Mouse (Mus musculus) spleen, postnatal 4 days (tissue): ENCODE data around the gene Gm10762.
"Not testable (repeated sequence)": the region's sequence is repeated elsewhere in the genome, so short reads cannot be mapped to it uniquely, and the experiment has no call there.

Source experiments
- DNase-seq, 2 experiments: peaks; one replicate each; pipeline ENCODE4 v3.0.0; 2022; ENCODE audit warnings: low spot score in 2 of 2

Gm10762 gene

GRCm38 (mm10) chr2:128967661-128968441 is at the start of gene Gm10762:
Gene Gm10762 (minus strand): TSS chr2:128967725.
- DNase-seq: peak; percentile 82 to 92

- DNase-seq: not testable (repeated sequence)
Observed at GRCm38 (mm10) chr2:129008867-129009266, 41.3 kb upstream of the Gm10762 start.

GRCm38 (mm10) chr2:129006194-129006749 is 38.7 kb upstream of the Gm10762 start:
- no peak for DNase-seq

GRCm38 (mm10) chr2:129004872-129005271 is 37.3 kb upstream of the Gm10762 start:
- DNase-seq: no peak

GRCm38 (mm10) chr2:128984746-128985145 is 17.2 kb upstream of the Gm10762 start:
- DNase-seq: no peak

- no peak for DNase-seq
Observed at GRCm38 (mm10) chr2:128975572-128975971, 8.0 kb upstream of the Gm10762 start.

GRCm38 (mm10) chr2:128972301-128972700 is 4.8 kb upstream of the Gm10762 start:
- DNase-seq: no peak

- no peak for DNase-seq
Observed at GRCm38 (mm10) chr2:128968475-128969083, 1.1 kb upstream of the Gm10762 start.

GRCm38 (mm10) chr2:128966641-128967580 is 614 bp downstream of the Gm10762 start, which contains the start of gene Zc3h6:
Gene Zc3h6 (plus strand): TSS chr2:128967402.
- DNase-seq: peak; percentile 98 to 99

GRCm38 (mm10) chr2:128966236-128966635 is 1.3 kb downstream of the Gm10762 start:
- no peak for DNase-seq

- no peak for DNase-seq
Observed at GRCm38 (mm10) chr2:128965505-128966105, 1.9 kb downstream of the Gm10762 start.

- no peak for DNase-seq
Observed at GRCm38 (mm10) chr2:128954186-128954585, 13.3 kb downstream of the Gm10762 start.

- DNase-seq: no peak
Observed at GRCm38 (mm10) chr2:128947962-128948588, 19.4 kb downstream of the Gm10762 start.

GRCm38 (mm10) chr2:128943538-128944528 is 23.7 kb downstream of the Gm10762 start, which contains the start of gene Zc3h8:
Gene Zc3h8 (minus strand): TSS chr2:128944077.
- DNase-seq: peak; percentile 97 to 100

- no peak for DNase-seq
Observed at GRCm38 (mm10) chr2:128936256-128936655, 31.3 kb downstream of the Gm10762 start.

GRCm38 (mm10) chr2:128930704-128931103 is 36.8 kb downstream of the Gm10762 start:
- DNase-seq: no peak

- DNase-seq: no peak
Observed at GRCm38 (mm10) chr2:128928446-128928845, 39.1 kb downstream of the Gm10762 start.

- no peak for DNase-seq
Observed at GRCm38 (mm10) chr2:128924799-128925198, 42.7 kb downstream of the Gm10762 start.
